Mouse (Mus musculus) urinary bladder, postnatal 36 days (tissue): ENCODE results near the gene Vps45.
"Not testable (repeated sequence)": the region's sequence is repeated elsewhere in the genome, so short reads cannot be mapped to it uniquely, and the experiment has no call there.

Experiments
- DNase-seq, 2 experiments: peaks; one replicate each; pipeline ENCODE4 v3.0.0; 2022; ENCODE audit warnings: low spot score in 2 of 2, mixed read lengths in 1 of 2

Vps45 gene

GRCm38 (mm10) chr3:95972251-95972872 is 85.9 kb downstream of the Vps45 start:
- no peak for DNase-seq

- DNase-seq = not testable (repeated sequence)
These were observed 87.6 kb downstream of the Vps45 start for GRCm38 (mm10) chr3:95970661-95971060.

- no peak for DNase-seq
These were observed 89.0 kb downstream of the Vps45 start for GRCm38 (mm10) chr3:95969277-95969676.

GRCm38 (mm10) chr3:95965518-95966451 is 92.5 kb downstream of the Vps45 start:
- no peak for DNase-seq

DNA sequence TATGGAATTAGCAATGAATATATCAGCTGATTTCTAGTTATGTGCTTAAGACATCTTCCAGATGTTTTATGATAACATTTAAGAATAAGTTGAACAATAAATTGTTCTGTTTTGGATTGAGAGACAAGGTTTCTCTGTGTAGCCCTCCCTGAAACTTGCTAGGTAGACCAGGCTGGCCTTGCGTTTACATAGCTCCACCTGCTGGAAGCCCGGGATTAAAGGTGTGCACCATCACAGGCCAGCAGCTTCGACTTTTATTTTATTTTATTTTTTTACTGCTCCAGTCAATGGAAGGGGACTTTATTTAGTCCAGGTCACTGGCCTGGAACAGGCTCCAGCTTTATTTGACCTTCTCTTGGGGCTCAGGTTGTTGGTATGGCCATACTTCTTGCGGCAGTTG is 94.6 kb downstream of the Vps45 start:
- no peak for DNase-seq

DNA sequence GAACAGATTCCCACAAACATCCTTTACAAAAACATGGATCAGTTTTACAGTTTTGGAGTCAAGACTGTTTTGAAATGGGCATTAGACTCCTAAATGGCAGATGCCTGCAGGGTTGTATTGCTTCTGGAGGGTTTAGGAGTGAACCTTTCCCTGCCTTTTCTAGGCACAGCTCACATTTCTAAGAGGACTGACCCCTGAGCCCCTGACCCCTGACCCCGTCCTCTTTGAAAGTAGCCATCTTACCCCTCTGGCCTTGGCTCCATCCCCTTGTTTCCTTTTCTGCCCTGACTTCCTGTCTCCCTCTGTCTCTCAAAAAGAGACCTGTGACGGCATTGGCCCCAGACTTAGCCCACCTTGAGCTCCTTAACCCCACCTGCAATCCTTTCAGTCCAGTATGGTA is 95.0 kb downstream of the Vps45 start:
- no peak for DNase-seq

DNA sequence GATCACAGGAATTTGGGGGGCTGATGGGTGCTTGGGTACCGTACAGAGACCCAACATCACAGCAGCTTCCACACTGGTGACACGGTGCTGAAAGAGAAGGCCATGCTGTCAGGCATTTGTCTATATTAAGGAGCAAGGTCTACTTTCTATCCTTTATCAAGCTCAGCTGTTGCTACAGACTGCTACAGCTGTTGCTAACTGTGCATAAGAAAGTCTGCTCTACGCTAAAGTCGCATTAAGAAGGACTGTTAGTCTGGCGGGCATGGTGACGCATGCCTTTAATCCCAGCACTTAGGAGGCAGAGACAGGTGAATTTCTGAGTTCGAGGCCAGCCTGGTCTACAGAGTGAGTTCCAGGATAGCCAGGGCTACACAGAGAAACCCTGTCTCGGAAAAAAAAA is 96.1 kb downstream of the Vps45 start:
- DNase-seq = not testable (repeated sequence)

- DNase-seq = no peak
These were observed 98.5 kb downstream of the Vps45 start for GRCm38 (mm10) chr3:95959807-95960206.

DNA sequence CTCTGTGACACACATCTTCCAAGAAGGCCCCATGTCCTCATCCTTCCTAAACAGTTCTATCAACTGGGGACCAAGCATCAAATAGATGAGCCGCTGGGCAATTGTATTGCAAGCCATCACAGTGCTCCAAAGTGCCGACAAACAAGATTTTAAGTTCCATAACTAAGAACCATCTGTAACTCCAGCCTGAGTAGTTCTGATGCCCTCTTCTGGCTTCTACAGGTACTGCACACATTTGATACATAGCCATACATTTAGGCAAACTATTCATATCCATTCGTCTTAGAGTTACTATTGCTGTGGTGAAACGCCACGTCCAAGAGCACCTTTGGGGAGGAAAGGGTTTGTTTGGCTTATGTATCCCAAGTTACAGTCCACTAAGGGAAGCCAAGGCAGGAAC is 99.2 kb downstream of the Vps45 start:
- no peak for DNase-seq

- no peak for DNase-seq
These were observed 100.7 kb downstream of the Vps45 start for GRCm38 (mm10) chr3:95957359-95958148.

GRCm38 (mm10) chr3:95955318-95955717 is 102.9 kb downstream of the Vps45 start:
- no peak for DNase-seq

DNA sequence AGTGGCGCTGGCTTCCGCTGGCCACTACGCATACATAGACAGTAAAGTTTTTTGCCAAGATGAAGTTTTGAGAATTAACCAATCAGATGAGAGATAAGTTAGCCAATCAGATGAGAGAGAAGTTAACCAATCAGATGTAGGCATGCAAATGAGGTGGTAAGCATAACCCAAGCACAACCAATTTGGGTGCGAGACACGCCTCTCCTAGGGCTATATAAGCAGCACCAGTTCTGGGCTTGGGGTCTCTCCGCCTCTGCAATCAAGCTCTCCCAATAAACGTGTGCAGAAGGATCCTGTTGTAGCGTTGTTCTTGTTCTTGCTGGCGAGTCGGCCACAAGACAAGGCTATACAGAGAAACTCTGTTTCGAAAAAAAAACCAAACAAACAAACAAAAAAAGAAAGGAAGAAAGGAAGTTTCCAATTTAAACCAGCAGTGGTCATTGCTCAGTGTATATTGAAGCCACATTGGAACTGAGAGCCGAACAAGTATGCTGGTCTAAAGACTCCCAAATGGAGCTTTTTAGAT is 103.6 kb downstream of the Vps45 start:
- not testable (repeated sequence) for DNase-seq

DNA sequence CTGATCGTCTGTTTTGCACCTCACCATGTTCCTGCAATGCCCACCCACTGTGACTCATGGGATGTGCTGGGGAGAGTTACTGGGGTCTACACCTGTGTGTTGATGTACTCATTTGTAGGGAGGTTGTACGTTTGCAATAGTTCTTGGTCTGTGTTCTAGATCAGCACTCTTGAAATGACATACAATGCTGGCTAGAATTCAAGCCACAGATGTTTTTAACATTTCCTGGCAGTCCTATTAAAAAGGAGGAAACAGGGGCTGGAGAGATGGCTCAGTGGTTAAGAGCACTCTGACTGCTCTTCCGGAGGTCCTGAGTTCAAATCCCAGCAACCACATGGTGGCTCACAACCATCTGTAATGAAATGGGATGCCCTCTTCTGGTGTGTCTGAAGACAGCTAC is 104.7 kb downstream of the Vps45 start:
- no peak for DNase-seq

- no peak for DNase-seq
These were observed 105.2 kb downstream of the Vps45 start for GRCm38 (mm10) chr3:95953023-95953422.

DNA sequence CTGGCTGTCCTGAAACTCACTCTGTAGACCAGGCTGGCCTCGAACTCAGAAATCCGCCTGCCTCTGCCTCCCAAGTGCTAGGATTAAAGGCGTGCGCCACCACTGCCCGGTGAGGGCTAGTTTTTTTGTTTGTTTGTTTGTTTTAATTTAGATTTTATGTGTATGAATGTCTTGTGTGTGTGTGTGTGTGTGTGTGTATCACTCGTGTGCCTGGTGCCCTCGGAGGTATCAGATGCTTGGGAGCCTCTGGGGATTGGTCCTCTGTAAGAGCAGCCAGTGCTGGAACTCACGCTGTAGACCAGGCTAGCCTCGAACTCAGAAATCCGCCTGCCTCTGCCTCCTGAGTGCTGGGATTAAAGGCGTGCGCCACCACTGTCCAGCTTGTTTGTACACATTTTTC is 106.7 kb downstream of the Vps45 start:
- DNase-seq = not testable (repeated sequence)

DNA sequence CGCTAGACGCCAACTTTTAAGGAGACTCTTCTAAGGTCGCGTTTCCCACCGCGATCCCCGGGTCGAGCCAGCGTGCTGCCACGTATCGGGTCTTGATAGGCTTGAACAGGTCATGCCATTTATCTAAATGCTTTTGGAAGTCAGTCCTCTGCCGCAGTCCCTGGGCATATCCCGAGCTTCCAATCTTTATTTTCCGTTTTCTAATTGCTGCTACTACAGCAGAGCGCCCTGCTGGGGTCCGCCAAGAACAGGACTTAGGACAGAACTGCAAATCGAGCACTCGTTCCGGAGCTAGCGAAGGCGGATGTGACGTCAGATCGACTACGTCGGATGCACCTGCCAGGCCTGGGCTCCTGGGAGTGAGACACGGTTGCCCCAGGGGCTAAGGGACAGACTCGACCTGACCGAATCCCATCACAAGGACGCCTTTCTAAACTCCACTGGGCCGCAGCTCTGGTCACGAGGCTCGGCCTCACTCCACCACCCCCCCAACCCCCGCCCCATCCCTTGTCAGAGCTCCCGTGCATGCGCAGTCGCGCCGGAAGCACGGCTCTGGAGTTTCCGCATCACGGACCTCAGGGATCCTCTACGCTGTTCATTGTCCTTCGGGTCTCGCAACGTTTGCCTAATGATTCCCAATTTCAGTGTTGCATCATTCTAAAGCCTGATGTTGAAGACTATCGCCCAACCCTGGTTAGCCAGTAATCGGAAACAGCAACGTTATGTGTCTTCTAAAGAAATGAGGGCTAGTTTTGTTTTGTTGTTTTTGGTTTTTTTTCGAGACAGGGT is 107.3 kb downstream of the Vps45 start:
- DNase-seq = peak; percentile 86 to 87
